Mouse (Mus musculus) kidney, adult 8-10 months (tissue): ENCODE measurements around the gene Ppm1e.

Source experiments
- DNase-seq, 2 experiments: peaks; one replicate each; pipeline ENCODE4 v3.0.0; 2022

Ppm1e gene

DNA sequence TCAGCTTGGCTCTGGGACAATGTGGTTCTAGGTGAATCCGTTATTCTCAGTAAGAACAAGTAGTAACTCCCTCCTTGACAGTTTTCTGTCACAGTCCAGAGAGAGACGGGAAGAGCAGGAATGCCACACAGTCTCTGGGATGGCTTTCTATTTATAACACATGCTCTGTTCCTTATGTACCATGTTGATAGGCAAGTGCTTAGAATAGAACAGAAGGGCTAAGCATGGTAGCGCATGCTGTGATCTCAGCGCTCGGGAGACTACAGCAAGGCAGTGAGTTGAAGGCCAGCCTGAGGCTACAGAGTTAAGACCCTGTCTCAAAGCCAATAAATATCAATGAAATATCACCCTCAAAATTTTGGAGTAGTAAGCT, 111.3 kb downstream of the Ppm1e start:
- DNase-seq, result no peak

GRCm38 (mm10) chr11:87246724-87247493, 111.9 kb downstream of the Ppm1e start:
- DNase-seq, result no peak

- DNase-seq, result no peak
These were observed 112.6 kb downstream of the Ppm1e start for GRCm38 (mm10) chr11:87246107-87246651.

DNA sequence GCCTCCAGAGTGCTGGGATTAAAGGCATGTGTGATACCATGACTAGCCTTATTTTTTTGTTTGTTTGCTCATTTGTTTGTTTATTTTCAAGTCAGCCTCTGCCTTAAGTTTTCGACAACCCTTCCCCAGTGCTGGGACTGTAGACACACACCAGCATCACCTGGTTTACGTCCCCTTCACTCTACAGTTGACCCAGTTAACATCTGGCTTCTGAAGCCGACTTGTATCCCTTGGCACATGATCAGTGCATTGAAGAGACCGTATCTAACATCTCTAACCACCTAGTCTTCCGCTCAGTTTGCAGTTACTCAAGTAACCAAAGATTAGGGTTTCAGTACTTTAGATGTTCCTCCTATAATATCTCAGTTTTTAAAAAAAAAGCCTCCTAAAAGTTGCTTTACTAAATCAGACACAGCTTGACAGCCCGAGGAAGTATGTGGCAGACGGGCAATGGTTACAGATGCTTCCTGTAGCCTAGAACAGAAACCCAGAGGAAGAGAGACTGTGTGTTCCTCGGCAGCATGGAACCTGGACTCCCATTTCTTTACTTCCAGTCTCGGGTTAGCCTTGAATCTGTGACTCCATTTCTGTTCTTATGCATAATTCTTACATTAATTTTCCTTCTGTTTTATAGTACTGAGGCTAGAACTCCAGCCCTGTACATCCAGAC, 113.5 kb downstream of the Ppm1e start:
- DNase-seq, result no peak

GRCm38 (mm10) chr11:87241256-87241655, 117.6 kb downstream of the Ppm1e start:
- DNase-seq, result no peak

- no peak for DNase-seq
These were observed 118.0 kb downstream of the Ppm1e start for GRCm38 (mm10) chr11:87240833-87241215.

GRCm38 (mm10) chr11:87240141-87240832, 118.5 kb downstream of the Ppm1e start:
- peak; percentile 19 to 32 for DNase-seq

GRCm38 (mm10) chr11:87238891-87239530, 119.8 kb downstream of the Ppm1e start:
- DNase-seq, result no peak

DNA sequence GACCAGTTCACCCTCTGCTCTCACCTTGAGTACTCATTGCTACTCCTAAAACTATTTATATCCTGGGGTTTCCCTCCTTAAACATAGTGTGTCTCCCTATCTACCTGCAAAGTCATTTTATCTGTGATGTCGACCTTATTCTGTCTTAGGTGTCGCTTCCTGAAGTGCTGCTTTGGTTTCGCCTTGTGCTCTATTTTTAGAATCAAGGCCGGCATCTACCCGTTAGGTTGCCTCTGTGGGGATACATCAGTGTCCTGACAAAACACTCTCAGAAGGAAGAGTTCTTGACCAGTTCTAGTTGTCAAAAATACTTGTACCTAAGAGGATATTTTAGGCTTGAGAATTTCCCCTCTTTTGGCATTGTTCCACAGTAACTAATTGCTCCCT, 123.3 kb downstream of the Ppm1e start:
- DNase-seq, result no peak

GRCm38 (mm10) chr11:87234743-87235485, 123.9 kb downstream of the Ppm1e start:
- DNase-seq, result no peak

GRCm38 (mm10) chr11:87233377-87233776, 125.4 kb downstream of the Ppm1e start:
- no peak for DNase-seq

GRCm38 (mm10) chr11:87227056-87227455, 131.8 kb downstream of the Ppm1e start:
- no peak for DNase-seq

- DNase-seq, result peak in 1 of 2 experiments; percentile 9
These were observed 136.1 kb downstream of the Ppm1e start for GRCm38 (mm10) chr11:87222686-87223085.

DNA sequence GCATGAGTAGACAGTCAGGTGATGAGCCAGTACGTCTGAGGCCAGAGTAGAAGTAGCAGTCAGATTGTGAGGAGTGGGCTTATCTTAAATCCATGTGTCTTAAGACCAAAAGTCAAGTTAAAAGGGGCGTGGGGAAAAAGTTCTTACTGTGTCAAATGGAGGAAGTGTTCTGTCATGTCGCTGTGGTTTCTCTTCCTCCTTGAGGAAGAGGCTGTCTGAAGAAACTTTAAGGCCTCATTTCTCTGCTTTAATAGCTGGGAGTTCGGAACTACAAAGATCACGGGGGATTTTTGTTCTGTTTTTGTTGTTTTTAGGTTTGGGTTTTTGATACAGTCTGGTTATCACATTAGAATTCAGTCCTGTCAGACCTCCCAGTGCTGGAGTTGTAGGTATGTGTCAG, 146.5 kb downstream of the Ppm1e start:
- no peak for DNase-seq
